Mouse (Mus musculus): Measurements from ENCODE around the gene Igfals. TPM values are rescaled to one million over a fixed set of nuclear protein-coding genes. Genes with fewer than 3 reads are reported as not detected.
A peak's percentile ranks its signal among the peaks of the same experiment; 100 is the strongest.

Igfals gene
- polyA plus RNA-seq, 1 experiment from 2014 or later, result 0.17 TPM

DNA sequence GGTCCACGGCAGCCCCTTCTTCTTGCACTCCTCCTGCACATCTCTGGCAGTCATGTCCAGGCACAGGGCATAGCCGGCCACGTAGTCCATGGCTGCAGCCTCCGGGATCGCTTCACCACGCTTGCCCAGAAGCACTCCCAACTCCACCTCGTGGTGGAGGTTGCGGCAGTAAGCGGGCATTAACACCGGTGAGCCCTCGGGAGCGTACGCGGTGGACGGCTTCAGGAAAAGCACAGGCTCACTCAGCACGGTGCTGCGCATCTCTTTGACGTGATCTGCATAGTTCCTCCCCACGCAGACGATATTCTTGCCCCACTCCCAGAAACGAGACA is 16.1 kb upstream of the Igfals start:
- peaks cover 9% of the 10 kb centered on the region for H3K27me3 ChIP-seq
- H3K27ac ChIP-seq, result peak overlapping the region; percentile 85
- peak overlapping the region; percentile 70 for H3K4me3 ChIP-seq
- H3K4me2 ChIP-seq, result peak overlapping the region; percentile 89
- peaks cover 23% of the 10 kb centered on the region for H3K4me1 ChIP-seq
- H3K36me3 ChIP-seq (ENCODE audit: poor library complexity, severe bottlenecking), result peaks cover 21% of the 10 kb centered on the region
- H3K9me3 ChIP-seq (replicated peaks), result no peaks in the 10 kb centered on the region
- ATAC-seq, result no peak; the same call in 1 of the 2 replicates
- peak overlapping the region; percentile 78 for H3K9ac ChIP-seq
- 0% methylated on average over 21 of the region's 21 CpGs for WGBS

DNA sequence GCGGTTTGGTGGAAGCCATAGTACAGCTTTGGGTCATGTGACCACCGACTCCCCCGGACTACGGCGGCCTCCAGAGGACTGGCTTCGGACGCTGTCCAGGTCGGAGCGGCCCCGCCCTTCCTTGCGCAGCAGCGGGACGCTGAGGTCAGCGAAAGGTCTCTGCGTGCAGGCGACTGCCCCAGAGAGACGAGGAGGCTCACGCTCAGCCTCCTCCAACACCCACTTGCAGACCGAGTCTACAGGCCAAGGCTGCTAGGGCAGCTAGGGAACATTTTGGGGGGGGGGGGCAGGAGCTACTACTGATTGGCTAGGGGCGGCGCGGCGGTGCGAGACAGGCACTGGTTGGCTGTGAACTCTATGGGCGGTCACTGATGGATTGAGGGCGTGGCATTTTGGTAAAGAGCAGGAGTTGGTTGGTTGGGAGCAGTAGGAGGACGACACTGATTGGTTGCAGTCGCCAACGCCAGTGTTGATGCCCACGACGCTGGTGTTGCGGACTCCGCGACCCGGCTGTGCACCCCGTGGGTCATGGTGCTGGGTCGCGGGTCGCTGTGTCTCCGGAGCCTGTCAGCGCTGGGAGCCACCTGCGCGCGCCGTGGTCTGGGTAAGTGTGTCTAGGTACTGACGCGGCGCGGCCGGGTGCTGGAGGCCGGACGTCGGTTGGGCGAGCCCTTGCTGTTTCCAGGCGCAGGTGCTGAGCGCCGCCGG is 15.6 kb upstream of the Igfals start, which contains the start of gene Fahd1:
TSS of gene Fahd1 (minus strand) at position 300 of the 708 bp plus-strand sequence.
- H3K4me2 ChIP-seq, result peak within 1 kb of the TSS; percentile 89
- under 1% methylated on average over 52 of the region's 58 CpGs for WGBS
- peak within 1 kb of the TSS; percentile 85 for H3K27ac ChIP-seq
- peak within 1 kb of the TSS; percentile 70 for H3K4me3 ChIP-seq
- peaks cover 21% of the 10 kb centered on the region for H3K36me3 ChIP-seq (ENCODE audit: poor library complexity, severe bottlenecking)
- peak; percentile 100 for ATAC-seq
- H3K4me1 ChIP-seq, result peaks cover 23% of the 10 kb centered on the region
- H3K27me3 ChIP-seq, result peaks cover 9% of the 10 kb centered on the region
- no peaks in the 10 kb centered on the region for H3K9me3 ChIP-seq (replicated peaks)
- peak within 1 kb of the TSS; percentile 78 for H3K9ac ChIP-seq

DNA sequence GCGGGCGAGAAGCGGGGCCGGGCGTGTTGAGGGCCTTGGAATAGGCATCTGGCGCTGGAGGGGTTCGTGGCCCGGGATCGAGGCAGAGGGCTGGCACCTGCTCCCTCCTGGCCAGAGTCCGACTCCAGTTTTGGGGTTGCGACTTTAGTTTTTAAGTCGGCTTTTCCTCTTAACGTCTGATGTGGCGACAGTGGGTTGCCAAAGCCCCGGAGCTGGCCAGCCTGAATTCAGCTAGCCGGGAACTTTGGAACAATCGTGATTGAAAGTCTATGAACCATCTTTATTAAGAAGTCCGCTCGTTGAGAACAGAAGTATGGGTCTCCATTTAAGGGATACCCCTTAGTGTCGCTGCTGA is 15.0 kb upstream of the Igfals start:
- Histone ChIP-seq H3K27ac (no peak overlapping the region), H3K4me1 (peaks cover 23% of the 10 kb centered on the region), H3K9ac (peak overlapping the region; percentile 75), H3K27me3 (peaks cover 9% of the 10 kb centered on the region), H3K4me2 (peak overlapping the region; percentile 89), H3K36me3 (ENCODE audit: poor library complexity, severe bottlenecking) (peaks cover 26% of the 10 kb centered on the region), H3K9me3 (replicated peaks) (no peaks in the 10 kb centered on the region), H3K4me3 (peak overlapping the region; percentile 70)
- WGBS, result 2% methylated on average over 20 of the region's 20 CpGs
- no peak for ATAC-seq

GRCm38 (mm10) chr17:24851381-24852125 is 14.2 kb upstream of the Igfals start:
- Histone ChIP-seq H3K27me3 (peaks cover 9% of the 10 kb centered on the region), H3K4me3 (peak overlapping the region; percentile 70), H3K36me3 (ENCODE audit: poor library complexity, severe bottlenecking) (peaks cover 34% of the 10 kb centered on the region), H3K9ac (peak overlapping the region; percentile 75), H3K27ac (no peak overlapping the region), H3K4me2 (peak overlapping the region; percentile 89), H3K4me1 (peaks cover 23% of the 10 kb centered on the region), H3K9me3 (replicated peaks) (no peaks in the 10 kb centered on the region)
- WGBS, result 80% methylated on average over 10 of the region's 10 CpGs
- no peak for ATAC-seq

DNA sequence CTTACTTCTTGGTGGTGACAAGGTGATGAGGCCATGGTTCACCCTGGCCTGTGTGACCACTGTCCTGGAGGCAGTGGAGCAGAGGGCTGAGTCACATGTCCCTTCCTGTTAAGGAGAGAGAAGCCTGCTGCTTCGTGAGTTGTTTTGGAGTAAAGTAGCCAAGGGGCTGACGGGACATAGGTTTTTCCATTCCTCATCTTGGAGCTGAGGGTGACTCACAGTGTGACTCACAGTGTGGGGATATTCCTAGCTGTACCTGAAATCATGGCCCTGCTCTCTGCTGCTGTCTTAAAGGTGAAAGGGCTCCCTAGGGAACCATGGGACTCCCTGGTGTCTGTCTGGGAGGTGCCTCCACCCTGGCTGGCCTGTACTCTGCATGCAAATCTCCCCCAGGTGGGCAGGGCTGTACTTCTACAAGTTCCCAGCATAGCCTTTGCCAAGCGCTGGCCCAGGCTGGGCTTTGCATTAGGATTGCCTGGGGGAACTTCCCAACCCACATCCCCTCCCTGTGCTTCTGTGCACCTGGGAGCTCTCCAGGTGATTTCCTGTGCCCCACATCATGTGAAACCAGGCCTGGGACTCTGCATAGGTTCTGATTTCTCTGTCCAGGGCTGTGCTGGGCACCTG is 9.8 kb upstream of the Igfals start:
- no peak overlapping the region for H3K9ac ChIP-seq
- H3K36me3 ChIP-seq (ENCODE audit: poor library complexity, severe bottlenecking), result peaks cover 64% of the 10 kb centered on the region
- no peaks in the 10 kb centered on the region for H3K9me3 ChIP-seq (replicated peaks)
- no peak overlapping the region for H3K27ac ChIP-seq
- H3K4me1 ChIP-seq, result peaks cover 4% of the 10 kb centered on the region
- no peak overlapping the region for H3K4me3 ChIP-seq
- H3K27me3 ChIP-seq, result peaks cover 9% of the 10 kb centered on the region
- ATAC-seq, result no peak
- WGBS, result 79% methylated on average over 3 of the region's 3 CpGs
- H3K4me2 ChIP-seq, result no peak overlapping the region

- H3K4me3 ChIP-seq, result no peak overlapping the region
- peaks cover 71% of the 10 kb centered on the region for H3K36me3 ChIP-seq (ENCODE audit: poor library complexity, severe bottlenecking)
- H3K4me2 ChIP-seq, result no peak overlapping the region
- H3K27ac ChIP-seq, result no peak overlapping the region
- 89% methylated on average over 13 of the region's 13 CpGs for WGBS
- H3K4me1 ChIP-seq, result no peaks in the 10 kb centered on the region
- no peak for ATAC-seq
- H3K9ac ChIP-seq, result no peak overlapping the region
- H3K9me3 ChIP-seq (replicated peaks), result no peaks in the 10 kb centered on the region
- H3K27me3 ChIP-seq, result peaks cover 2% of the 10 kb centered on the region
These were observed 9.2 kb upstream of the Igfals start for GRCm38 (mm10) chr17:24856589-24856988.

DNA sequence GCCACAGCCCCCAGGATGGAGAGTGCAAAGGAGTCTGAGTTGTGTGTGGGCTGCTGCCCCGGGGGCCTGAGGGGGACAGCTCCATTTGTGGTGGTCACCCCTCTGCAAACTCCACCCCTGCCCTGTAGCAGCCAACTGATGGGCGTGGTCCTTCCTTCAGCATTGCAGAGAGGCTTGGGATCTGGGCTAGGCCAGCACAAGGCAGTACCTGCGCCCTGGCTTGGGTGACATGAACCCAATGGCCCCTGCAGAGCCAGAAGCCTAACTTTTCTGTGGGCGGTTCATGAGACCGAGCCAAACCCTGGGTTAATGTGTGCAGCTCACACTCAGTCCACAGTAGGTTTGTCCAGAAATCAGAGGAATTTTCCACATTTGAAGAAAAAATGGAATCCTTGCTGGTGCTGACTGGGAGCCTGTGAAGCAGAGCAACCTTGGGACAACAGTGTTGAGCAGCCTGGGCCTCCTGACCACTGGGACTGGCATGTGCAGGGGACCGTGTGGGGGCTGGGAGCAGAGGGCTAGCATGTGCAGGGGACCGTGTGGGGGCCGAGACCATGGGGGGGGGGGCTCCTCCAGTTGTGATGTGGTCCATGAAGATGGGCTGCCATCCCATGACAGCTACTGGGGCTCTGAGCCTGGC is 7.8 kb upstream of the Igfals start:
- ATAC-seq, result no peak
- Histone ChIP-seq H3K9ac (no peak overlapping the region), H3K4me1 (no peaks in the 10 kb centered on the region), H3K4me2 (no peak overlapping the region), H3K9me3 (replicated peaks) (no peaks in the 10 kb centered on the region), H3K27ac (no peak overlapping the region), H3K27me3 (no peaks in the 10 kb centered on the region), H3K36me3 (ENCODE audit: poor library complexity, severe bottlenecking) (peaks cover 78% of the 10 kb centered on the region), H3K4me3 (no peak overlapping the region)
- 88% methylated on average over 8 of the region's 8 CpGs for WGBS

DNA sequence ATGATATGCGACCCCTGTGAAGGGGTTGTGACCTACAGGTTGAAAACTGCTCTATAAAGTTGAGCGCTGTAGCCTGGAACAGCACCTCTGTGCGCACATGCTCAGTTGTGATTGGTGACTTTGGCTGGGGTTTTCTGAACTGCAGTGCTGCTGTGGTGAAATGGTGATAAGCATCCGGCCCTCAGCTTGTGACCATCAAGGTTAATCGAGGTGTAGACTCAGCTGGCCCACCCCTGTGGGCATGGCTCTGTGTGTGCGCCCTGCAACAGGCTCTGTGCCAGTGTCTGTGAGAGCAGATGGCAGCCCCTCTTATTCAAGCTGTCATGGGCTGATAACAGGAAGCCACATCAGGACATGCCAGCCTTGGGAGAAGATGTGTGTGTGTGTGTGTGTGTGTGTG is 6.8 kb upstream of the Igfals start:
- no peak overlapping the region for H3K9ac ChIP-seq

GRCm38 (mm10) chr17:24860076-24860475 is 5.7 kb upstream of the Igfals start:
- WGBS, result 98% methylated on average over 8 of the region's 8 CpGs
- H3K4me1 ChIP-seq, result no peaks in the 10 kb centered on the region
- H3K27me3 ChIP-seq, result no peaks in the 10 kb centered on the region
- H3K4me3 ChIP-seq, result no peak overlapping the region
- peaks cover 75% of the 10 kb centered on the region for H3K36me3 ChIP-seq (ENCODE audit: poor library complexity, severe bottlenecking)
- no peak overlapping the region for H3K9ac ChIP-seq
- no peak for ATAC-seq
- no peak overlapping the region for H3K27ac ChIP-seq
- no peak overlapping the region for H3K4me2 ChIP-seq
- no peaks in the 10 kb centered on the region for H3K9me3 ChIP-seq (replicated peaks)

More for the DNA sequence above, 6.8 kb upstream of the Igfals start:
- Histone ChIP-seq H3K27me3 (no peaks in the 10 kb centered on the region), H3K4me2 (no peak overlapping the region), H3K4me1 (no peaks in the 10 kb centered on the region), H3K9me3 (replicated peaks) (no peaks in the 10 kb centered on the region), H3K36me3 (ENCODE audit: poor library complexity, severe bottlenecking) (peaks cover 75% of the 10 kb centered on the region), H3K27ac (no peak overlapping the region), H3K4me3 (no peak overlapping the region)
- 87% methylated on average over 6 of the region's 6 CpGs for WGBS
- ATAC-seq, result 0 out of 2 replicates have a peak, but pooled peaks have one; percentile 36

- Histone ChIP-seq H3K27me3 (no peaks in the 10 kb centered on the region), H3K9ac (no peak overlapping the region), H3K36me3 (ENCODE audit: poor library complexity, severe bottlenecking) (peaks cover 65% of the 10 kb centered on the region), H3K4me2 (no peak overlapping the region), H3K4me1 (no peaks in the 10 kb centered on the region), H3K4me3 (no peak overlapping the region), H3K27ac (no peak overlapping the region), H3K9me3 (replicated peaks) (no peaks in the 10 kb centered on the region)
- ATAC-seq, result no peak
- 100% methylated on average over 3 of the region's 3 CpGs for WGBS
These were observed 4.0 kb upstream of the Igfals start for GRCm38 (mm10) chr17:24861785-24862184.

- no peak overlapping the region for H3K9ac ChIP-seq
- no peaks in the 10 kb centered on the region for H3K4me1 ChIP-seq
- no peak overlapping the region for H3K27ac ChIP-seq
- WGBS, result 92% methylated on average over 10 of the region's 10 CpGs
- H3K27me3 ChIP-seq, result no peaks in the 10 kb centered on the region
- H3K9me3 ChIP-seq (replicated peaks), result no peaks in the 10 kb centered on the region
- no peak overlapping the region for H3K4me2 ChIP-seq
- ATAC-seq, result no peak
- H3K36me3 ChIP-seq (ENCODE audit: poor library complexity, severe bottlenecking), result peaks cover 19% of the 10 kb centered on the region
- H3K4me3 ChIP-seq, result no peak overlapping the region
These were observed 2.1 kb downstream of the Igfals start for GRCm38 (mm10) chr17:24867914-24868313.
